Mouse (Mus musculus) stomach, postnatal 0 days (tissue): Measurements from ENCODE around the gene Vapa.

Experiments
- CTCF ChIP-seq: IDR thresholded peaks from 2 replicates; pipeline ENCODE4 v1.5.1; 2016; ENCODE audit warnings: antibody characterized with exemption, low read depth, mild to moderate bottlenecking, moderate library complexity
- EP300 ChIP-seq: optimal IDR thresholded peaks from 2 replicates; pipeline ENCODE3; 2016; ENCODE audit warnings: antibody characterized with exemption

GRCm38 (mm10) chr17:65647961-65648360 is 34.6 kb upstream of the Vapa start:
- TF ChIP-seq CTCF (no peak), EP300 (no peak)
